Mouse (Mus musculus): ENCODE data around the gene P2rx7. TPM values are rescaled to one million over a fixed set of nuclear protein-coding genes. Genes with fewer than 3 reads are reported as not detected.

P2rx7 gene
- total RNA-seq, 2 experiments from 2014 or later = 8.4 to 9.8 TPM

DNA sequence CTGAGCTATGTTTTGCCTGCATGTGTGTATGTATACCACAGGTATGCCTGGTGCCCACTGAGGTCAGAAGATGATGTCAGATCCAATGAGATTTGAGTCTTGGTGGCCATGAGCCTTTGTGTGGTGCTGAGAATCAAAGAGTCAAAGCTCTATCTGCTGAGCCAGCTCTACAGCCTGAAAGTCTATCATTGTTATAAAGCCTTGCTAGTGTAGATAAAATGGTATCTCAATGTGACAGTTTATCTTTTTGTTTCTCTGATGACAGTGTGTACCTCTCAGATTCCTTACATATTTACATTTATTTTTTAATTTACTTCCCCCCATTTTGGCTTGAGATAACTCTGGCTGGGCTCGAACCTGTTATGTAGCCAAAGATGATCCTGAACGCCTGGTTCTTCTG lies 59.9 kb downstream of the P2rx7 start:
- TF ChIP-seq CTCF (conservative IDR thresholded peaks at IDR 0.05) = no peak
- Histone ChIP-seq H3K4me3 (no peak overlapping the region), H3K27ac (no peak overlapping the region)
- no peak for DNase-seq (ENCODE audit: low spot score in 2 of 2)

DNA sequence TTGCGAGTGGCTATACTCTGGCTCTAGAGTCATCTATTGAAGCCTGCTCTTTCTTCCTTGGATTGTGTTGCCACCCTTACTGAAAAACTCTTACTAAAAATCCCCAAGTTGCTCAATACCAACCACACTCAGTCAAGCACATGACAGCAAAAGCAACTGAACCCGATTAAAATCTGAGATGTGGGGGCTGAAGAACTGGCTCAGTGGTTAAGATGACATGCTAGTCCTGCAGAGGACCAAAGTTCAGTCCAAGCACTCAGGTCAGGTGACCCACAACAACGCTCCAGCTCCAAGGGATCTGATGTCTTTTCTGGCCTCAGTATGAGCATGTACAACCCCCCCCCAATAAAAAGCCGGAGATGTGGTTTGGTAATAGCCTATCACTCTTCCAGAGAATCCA lies 60.9 kb downstream of the P2rx7 start:
- no peak for DNase-seq (ENCODE audit: low spot score in 2 of 2)
- Histone ChIP-seq H3K27ac (no peak overlapping the region), H3K4me3 (no peak overlapping the region)
- no peak for TF ChIP-seq CTCF (conservative IDR thresholded peaks at IDR 0.05)

DNA sequence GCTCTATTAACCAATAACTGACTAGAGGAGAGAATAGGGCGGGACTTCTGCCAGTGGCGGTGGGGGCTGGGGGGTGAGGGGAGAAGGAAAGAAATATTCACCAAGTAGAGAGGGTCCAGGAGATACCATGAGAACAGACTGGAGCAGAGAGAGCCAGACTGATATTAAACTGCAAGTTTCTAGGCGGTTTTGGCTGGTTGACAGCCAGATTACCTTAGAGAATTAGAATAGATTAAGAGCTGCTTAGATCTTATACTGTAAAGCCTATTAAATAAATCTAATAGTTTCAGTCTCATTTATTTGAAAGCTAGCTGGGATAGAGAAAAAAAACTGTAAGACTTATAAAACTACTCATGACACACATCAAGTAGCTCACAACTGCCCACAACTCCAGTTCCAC lies 61.5 kb downstream of the P2rx7 start:
- Histone ChIP-seq H3K4me3 (no peak overlapping the region), H3K27ac (no peak overlapping the region)
- no peak for DNase-seq (ENCODE audit: low spot score in 2 of 2)
- no peak for TF ChIP-seq CTCF (conservative IDR thresholded peaks at IDR 0.05)

DNA sequence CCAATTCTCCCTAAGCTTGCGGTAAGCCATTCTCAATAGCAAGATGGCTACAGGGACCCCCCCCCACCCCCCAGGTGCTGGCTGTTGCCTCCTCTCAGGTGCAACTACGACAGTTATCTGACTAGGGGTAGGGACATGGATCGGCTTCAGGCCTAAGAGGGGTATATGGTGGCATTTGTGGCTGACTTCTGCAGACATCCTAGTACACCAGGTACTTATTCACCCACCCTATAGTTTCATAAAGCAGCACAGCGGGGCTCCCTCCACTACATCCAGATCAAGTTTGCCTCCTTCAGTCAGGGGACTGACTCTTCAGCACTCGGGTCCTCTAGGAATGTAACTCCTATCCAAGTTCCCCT lies 63.2 kb downstream of the P2rx7 start:
- Histone ChIP-seq H3K4me3 (peak overlapping the region; percentile 69), H3K27ac (peak overlapping the region; percentile 95)
- TF ChIP-seq CTCF (conservative IDR thresholded peaks at IDR 0.05) = no peak
- no peak for DNase-seq (ENCODE audit: low spot score in 2 of 2)

DNA sequence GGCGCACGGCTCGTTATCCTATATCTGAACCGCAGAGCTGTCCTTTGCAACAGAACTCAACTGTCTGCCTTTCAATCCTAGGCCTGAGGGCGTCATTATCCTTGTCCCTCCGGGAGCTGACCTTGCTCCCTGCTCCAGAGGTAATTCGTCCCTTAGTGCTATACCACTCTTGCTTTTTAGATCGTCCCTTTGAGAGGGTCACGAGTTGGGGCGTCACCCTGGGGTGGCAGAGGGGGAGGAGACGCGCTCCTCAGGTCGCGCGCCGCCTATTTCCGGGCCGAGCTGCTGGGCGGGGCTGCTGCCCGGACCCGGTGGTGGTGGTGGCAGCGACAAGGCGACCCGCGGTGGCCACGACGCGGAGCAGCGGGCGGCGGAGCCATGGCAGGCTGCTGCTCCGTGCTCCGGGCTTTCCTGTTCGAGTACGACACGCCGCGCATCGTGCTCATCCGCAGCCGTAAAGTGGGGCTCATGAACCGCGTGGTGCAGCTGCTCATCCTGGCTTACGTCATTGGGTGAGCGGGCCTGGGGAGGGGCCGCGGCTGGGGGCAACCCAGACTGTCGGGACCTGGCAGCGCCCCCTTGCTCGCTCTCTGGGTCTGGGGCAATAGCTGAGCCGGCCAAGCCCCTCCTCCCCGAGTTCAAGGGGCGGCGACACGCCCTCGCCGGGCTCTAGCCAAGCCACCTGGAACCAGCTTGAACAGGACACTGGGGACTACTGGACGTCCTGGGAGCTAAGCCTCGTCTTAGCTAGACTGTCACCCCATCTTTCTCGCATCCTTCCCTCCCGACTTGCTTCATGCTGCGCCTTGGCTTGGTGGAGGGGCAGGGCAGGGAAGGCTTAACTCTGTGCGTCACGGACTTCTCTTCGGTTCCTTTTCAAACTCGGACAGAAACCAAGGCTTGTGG lies 63.8 kb downstream of the P2rx7 start, which contains the start of gene P2rx4:
TSS of gene P2rx4 (plus strand) at position 269 of the 906 bp plus-strand sequence.
- TF ChIP-seq CTCF (conservative IDR thresholded peaks at IDR 0.05) = peak; percentile 46
- peak within 1 kb of the TSS; percentile 95 for H3K27ac ChIP-seq
- H3K4me3 ChIP-seq = peak within 1 kb of the TSS; percentile 69
- DNase-seq (ENCODE audit: low spot score in 2 of 2) = peak; percentile 78 to 82

DNA sequence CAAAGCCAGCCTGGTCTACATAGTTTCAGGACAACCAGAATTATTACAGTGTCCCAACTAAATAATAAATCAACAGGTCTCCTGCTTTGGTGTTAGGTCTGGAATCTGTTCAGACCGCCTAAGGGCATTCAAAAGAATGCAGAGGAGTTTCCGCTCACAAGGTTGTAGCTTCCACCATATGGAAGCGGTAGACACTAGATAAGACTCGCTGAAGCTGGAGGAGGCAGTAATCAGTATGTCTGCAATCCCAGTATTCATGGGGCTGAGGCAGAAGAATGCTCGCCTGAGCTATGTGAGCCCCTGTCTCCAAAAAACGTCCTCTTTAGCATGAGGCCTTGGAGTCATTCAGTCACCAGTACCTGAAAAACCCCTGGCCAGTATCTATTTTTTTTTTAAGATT lies 65.1 kb downstream of the P2rx7 start:
- no peak for DNase-seq (ENCODE audit: low spot score in 2 of 2)
- Histone ChIP-seq H3K27ac (no peak overlapping the region), H3K4me3 (no peak overlapping the region)
- no peak for TF ChIP-seq CTCF (conservative IDR thresholded peaks at IDR 0.05)

DNA sequence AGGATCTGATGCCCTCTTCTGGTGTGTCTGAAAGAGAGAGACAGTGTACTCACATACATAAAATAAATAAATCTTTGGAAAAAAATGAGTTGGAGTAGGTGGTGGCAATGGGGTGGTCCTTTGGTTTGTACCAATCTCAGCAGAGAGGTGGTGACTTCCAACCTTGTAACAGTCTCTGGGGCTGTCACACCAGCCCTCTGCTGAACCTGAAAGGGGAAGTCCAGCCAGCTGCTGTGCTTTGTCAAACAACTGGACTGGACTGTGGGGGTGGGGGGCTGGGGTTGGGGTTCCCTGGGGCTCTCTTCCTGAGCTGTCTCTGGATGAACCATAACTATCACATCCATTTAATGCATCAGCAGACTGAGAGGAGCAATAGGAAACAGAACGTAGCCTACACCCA lies 72.0 kb downstream of the P2rx7 start:
- TF ChIP-seq CTCF (conservative IDR thresholded peaks at IDR 0.05) = no peak
- no peak overlapping the region for H3K4me3 ChIP-seq
- no peak overlapping the region for H3K27ac ChIP-seq
- no peak for DNase-seq (ENCODE audit: low spot score in 2 of 2)

DNA sequence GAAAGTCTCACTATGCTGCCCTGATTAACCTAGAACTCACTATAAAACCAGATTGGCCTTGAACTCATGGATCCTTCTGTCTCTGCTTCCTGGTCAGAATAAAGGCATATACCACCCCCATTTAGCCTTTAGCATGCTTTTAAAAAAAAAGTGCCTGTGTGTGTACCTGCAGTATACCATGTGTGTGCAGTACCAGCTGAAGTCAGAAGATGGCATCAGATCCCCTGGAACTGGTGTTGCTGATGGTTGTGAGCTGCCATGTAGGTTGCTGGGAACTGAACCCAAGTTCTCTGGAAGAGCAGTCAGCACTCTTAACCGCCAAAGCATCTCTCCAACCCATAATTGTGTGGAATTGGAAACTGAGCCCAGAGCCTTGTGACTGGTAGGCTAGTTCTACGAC lies 73.1 kb downstream of the P2rx7 start:
- no peak for DNase-seq (ENCODE audit: low spot score in 2 of 2)
- peak; percentile 42 for TF ChIP-seq CTCF (conservative IDR thresholded peaks at IDR 0.05)
- Histone ChIP-seq H3K4me3 (no peak overlapping the region), H3K27ac (no peak overlapping the region)

DNA sequence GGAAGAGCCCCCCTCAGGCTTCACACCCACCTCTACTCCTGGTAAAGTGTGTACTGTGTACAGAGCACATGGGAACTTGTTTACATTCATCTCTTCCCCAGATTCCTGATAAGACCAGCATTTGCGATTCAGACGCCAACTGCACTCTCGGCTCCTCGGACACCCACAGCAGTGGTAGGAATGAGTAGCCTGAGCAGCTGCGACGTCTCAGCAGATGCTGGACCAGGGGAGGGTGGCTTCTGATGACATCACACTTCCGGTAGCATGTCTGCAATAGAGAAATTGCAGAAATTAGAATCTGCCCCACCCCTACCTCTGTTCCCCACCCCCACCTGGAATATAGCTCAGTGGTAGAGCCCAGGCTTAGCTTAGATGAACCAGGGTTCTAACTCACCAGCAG lies 74.7 kb downstream of the P2rx7 start:
- Histone ChIP-seq H3K4me3 (no peak overlapping the region), H3K27ac (no peak overlapping the region)
- no peak for TF ChIP-seq CTCF (conservative IDR thresholded peaks at IDR 0.05)
- no peak for DNase-seq (ENCODE audit: low spot score in 2 of 2)

DNA sequence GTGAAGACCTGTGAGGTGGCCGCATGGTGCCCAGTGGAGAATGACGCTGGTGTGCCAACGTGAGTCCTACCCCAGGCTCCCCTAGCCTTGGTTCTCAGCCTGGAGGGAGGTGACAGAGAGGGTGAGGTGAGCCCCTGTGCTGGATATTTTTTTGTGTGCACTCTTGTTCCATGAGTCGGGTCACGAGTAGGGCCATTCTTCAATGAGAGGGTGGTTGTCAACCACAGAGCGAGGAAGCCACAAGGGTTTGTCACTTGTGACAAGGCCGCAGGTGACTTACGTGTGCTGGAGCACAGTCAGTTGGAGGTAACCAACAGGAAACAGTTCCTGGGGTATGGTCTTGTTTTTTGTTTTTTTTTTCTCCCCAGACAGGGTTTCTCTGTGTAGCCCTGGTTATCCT lies 75.5 kb downstream of the P2rx7 start:
- no peak for DNase-seq (ENCODE audit: low spot score in 2 of 2)
- no peak for TF ChIP-seq CTCF (conservative IDR thresholded peaks at IDR 0.05)
- Histone ChIP-seq H3K27ac (no peak overlapping the region), H3K4me3 (no peak overlapping the region)

DNA sequence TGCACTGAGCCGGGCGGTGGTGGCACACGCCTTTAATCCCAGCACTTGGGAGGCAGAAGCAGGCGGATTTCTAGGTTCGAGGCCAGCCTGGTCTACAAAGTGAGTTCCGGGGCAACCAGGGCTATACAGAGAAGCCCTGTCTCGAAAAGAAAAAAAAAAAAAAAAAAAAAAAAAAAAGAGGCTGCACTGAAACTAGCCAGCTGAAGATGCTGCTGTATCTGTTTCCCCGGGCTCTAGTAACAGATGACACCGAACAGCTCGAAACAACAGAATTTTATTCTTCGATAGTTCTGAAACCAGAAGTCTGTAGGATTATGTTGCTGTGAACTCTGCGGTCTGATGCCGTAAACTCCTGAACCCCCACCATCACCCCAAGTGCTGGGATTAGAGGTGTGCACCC lies 81.7 kb downstream of the P2rx7 start:
- TF ChIP-seq CTCF (conservative IDR thresholded peaks at IDR 0.05) = no peak
- DNase-seq (ENCODE audit: low spot score in 2 of 2) = no peak
- H3K4me3 ChIP-seq = no peak overlapping the region
- no peak overlapping the region for H3K27ac ChIP-seq

DNA sequence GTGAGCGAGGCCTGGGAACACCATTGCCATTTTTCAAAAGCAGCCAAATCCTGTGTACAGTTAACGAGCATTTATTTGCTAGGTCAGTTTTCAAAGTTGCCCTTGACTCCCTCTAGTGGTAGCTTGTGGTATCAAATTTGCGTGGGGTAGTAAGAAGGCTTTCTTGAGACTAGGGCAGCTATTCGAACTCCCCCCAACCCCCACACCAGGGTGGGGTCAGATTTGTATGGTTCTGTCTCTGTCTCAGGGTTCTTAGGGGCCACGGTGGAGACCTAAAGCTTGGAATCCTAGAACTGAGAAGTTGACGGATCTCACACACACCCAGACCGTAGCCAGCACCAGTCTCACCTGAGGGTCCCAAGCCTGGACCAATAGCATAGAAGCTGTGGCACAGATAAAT lies 82.4 kb downstream of the P2rx7 start:
- Histone ChIP-seq H3K4me3 (no peak overlapping the region), H3K27ac (no peak overlapping the region)
- DNase-seq (ENCODE audit: low spot score in 2 of 2) = peak; percentile 71 to 83
- peak; percentile 88 for TF ChIP-seq CTCF (conservative IDR thresholded peaks at IDR 0.05)

DNA sequence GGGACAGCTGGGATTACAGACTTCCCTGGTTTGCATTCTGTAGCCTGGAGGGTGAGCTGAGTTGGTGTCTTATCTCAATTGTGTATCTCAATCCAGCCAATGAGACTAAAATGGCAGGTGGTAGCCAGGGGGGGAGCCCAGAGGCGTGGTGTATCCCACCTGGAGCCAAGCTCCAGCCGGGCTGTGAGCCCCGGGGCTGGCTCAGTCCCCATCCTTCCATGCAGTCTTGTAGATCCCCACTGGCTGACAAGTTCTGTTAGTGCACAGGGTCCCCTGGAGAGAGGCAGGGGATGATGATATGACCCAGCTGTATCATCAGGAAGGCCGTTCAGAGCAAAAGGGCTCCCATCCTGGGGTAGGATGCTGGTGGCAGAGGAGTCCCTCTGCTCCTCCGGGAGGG lies 82.9 kb downstream of the P2rx7 start:
- TF ChIP-seq CTCF (conservative IDR thresholded peaks at IDR 0.05) = no peak
- H3K27ac ChIP-seq = no peak overlapping the region

DNA sequence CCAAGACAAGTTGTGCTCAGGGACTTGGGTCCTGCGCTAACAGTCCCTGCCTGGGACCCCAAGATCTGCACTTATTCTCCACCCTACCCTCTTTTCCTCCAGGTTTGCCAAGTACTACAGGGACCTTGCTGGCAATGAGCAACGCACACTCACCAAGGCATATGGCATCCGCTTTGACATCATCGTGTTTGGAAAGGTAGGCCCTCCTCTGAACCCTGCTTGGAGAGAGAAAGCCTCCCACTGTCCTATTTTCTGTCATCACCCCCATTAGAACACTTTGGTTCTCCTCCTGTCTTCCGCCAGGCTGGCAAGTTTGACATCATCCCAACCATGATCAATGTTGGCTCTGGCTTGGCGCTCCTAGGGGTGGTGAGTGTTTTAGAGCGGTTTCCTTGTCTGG lies 83.4 kb downstream of the P2rx7 start:
- TF ChIP-seq CTCF (conservative IDR thresholded peaks at IDR 0.05) = no peak
- DNase-seq (ENCODE audit: low spot score in 2 of 2) = no peak
- H3K27ac ChIP-seq = no peak overlapping the region

More for the DNA sequence above, 82.9 kb downstream of the P2rx7 start:
- DNase-seq (ENCODE audit: low spot score in 2 of 2) = no peak
- no peak overlapping the region for H3K4me3 ChIP-seq

More for the DNA sequence above, 83.4 kb downstream of the P2rx7 start:
- H3K4me3 ChIP-seq = no peak overlapping the region
